Comparison of ENCODE assay signal across 15 mouse cellular contexts in genomic region chr13:46173103-46173502, GRCm38 (mm10).
DNase-seq lines count a peak whose midpoint lies in the region; ATAC-seq and TF ChIP-seq lines count a peak whose summit lies in the region.
"Had no signal": no experiment of that assay in that cellular context is flagged by ENCODE, and none has a peak within 500 bp of the region (broad histone marks: within the 10 kb centered on the region; RNA-seq: fewer than 3 reads in every experiment).

No protein-coding gene starts in this region.

- peak overlapping the region; percentile 19; the same call in 1 of the 2 replicates for H3K4me2 ChIP-seq in forebrain, embryonic 13.5 days
- H3K4me2 ChIP-seq in lung, postnatal 0 days (replicated peaks; ENCODE audit: low read depth, low read length) = no peak overlapping the region
- H3K4me2 ChIP-seq in forebrain, embryonic 14.5 days (ENCODE audit: low read length) = no peak overlapping the region
- H3K4me2 ChIP-seq in hindbrain, postnatal 0 days (ENCODE audit: low read depth, low read length) = no peak overlapping the region
- H3K4me2 ChIP-seq in kidney, embryonic 16.5 days (replicated peaks; ENCODE audit: low read depth, low read length) = no peak overlapping the region
- H3K4me2 ChIP-seq: lung, embryonic 14.5 days; stomach, embryonic 15.5 days had no signal

- H3K9ac ChIP-seq in forebrain, embryonic 13.5 days = no peak overlapping the region
- no peak overlapping the region for H3K9ac ChIP-seq in lung, postnatal 0 days (replicated peaks; ENCODE audit: low read depth)
- H3K9ac ChIP-seq in forebrain, embryonic 14.5 days (ENCODE audit: low read length) = no peak overlapping the region
- H3K9ac ChIP-seq in hindbrain, postnatal 0 days (replicated peaks; ENCODE audit: low read length) = no peak overlapping the region
- no peak overlapping the region for H3K9ac ChIP-seq in kidney, embryonic 16.5 days (replicated peaks; ENCODE audit: low read length)
- H3K9ac ChIP-seq: lung, embryonic 14.5 days; stomach, embryonic 15.5 days had no signal

- DNase-seq in forebrain, embryonic 10.5 days (ENCODE audit: extremely low spot score, low spot score) = no peak
- peak; percentile 16 for DNase-seq in lung, postnatal 10 days
- DNase-seq in lung, postnatal 0 days (ENCODE audit: low spot score) = no peak
- DNase-seq in forebrain, embryonic 14.5 days (ENCODE audit: low spot score) = peak; percentile 83
- peak; percentile 59 for DNase-seq in hindbrain, postnatal 0 days (ENCODE audit: low spot score)
- DNase-seq in kidney, adult 18-20 months = no peak
- DNase-seq: B cell, adult 2 months; cerebellum, adult 18-20 months; embryo, embryonic 11 days; lung, embryonic 14.5 days; thymus, postnatal 14 days had no signal

- H3K36me3 ChIP-seq in forebrain, embryonic 13.5 days (ENCODE audit: poor library complexity, severe bottlenecking) = no peaks in the 10 kb centered on the region
- no peaks in the 10 kb centered on the region for H3K36me3 ChIP-seq in forebrain, embryonic 10.5 days (replicated peaks)
- no peaks in the 10 kb centered on the region for H3K36me3 ChIP-seq in lung, postnatal 0 days (ENCODE audit: insufficient read depth, low read length)
- H3K36me3 ChIP-seq in forebrain, embryonic 14.5 days (ENCODE audit: control insufficient read depth, insufficient read depth, low read length) = no peaks in the 10 kb centered on the region
- H3K36me3 ChIP-seq in hindbrain, postnatal 0 days (ENCODE audit: insufficient read depth, low read length) = no peaks in the 10 kb centered on the region
- no peaks in the 10 kb centered on the region for H3K36me3 ChIP-seq in kidney, embryonic 16.5 days (ENCODE audit: insufficient read depth, low read length)
- H3K36me3 ChIP-seq: stomach, embryonic 15.5 days had no signal

- TF ChIP-seq EP300 in lung, postnatal 0 days (IDR thresholded peaks at IDR 0.05) = no peak

- 9% methylated on average over 8 of the region's 8 CpGs for WGBS in forebrain, embryonic 13.5 days
- 23% methylated on average over 8 of the region's 8 CpGs for WGBS in forebrain, embryonic 10.5 days
- 51% methylated on average over 8 of the region's 8 CpGs for WGBS in lung, postnatal 0 days
- WGBS in forebrain, embryonic 14.5 days = 7% methylated on average over 8 of the region's 8 CpGs
- WGBS in hindbrain, postnatal 0 days = 20% methylated on average over 8 of the region's 8 CpGs
- 77% methylated on average over 8 of the region's 8 CpGs for WGBS in kidney, embryonic 16.5 days

- H3K4me1 ChIP-seq in forebrain, embryonic 13.5 days = peaks cover 17% of the 10 kb centered on the region
- peaks cover 14% of the 10 kb centered on the region for H3K4me1 ChIP-seq in forebrain, embryonic 10.5 days
- H3K4me1 ChIP-seq in lung, postnatal 0 days (ENCODE audit: insufficient read depth, low read depth, low read length) = no peaks in the 10 kb centered on the region
- H3K4me1 ChIP-seq in forebrain, embryonic 14.5 days (ENCODE audit: control insufficient read depth, insufficient read depth, low read length) = peaks cover 8% of the 10 kb centered on the region; the same call in 1 of the 2 replicates
- H3K4me1 ChIP-seq in hindbrain, postnatal 0 days (ENCODE audit: insufficient read depth, low read length) = no peaks in the 10 kb centered on the region
- no peaks in the 10 kb centered on the region for H3K4me1 ChIP-seq in kidney, embryonic 16.5 days (ENCODE audit: insufficient read depth, low read length)
- H3K4me1 ChIP-seq: stomach, embryonic 15.5 days had no signal

- no peak for TF ChIP-seq CTCF in lung, postnatal 0 days (IDR thresholded peaks at IDR 0.05)
- TF ChIP-seq CTCF in hindbrain, postnatal 0 days (IDR thresholded peaks at IDR 0.05; ENCODE audit: low read depth) = no peak

- H3K27ac ChIP-seq in forebrain, embryonic 13.5 days = peak overlapping the region; percentile 25; the same call in 1 of the 2 replicates
- no peak overlapping the region for H3K27ac ChIP-seq in forebrain, embryonic 10.5 days
- no peak overlapping the region for H3K27ac ChIP-seq in lung, postnatal 0 days (ENCODE audit: low read length)
- no peak overlapping the region for H3K27ac ChIP-seq in forebrain, embryonic 14.5 days (ENCODE audit: low read depth, low read length)
- no peak overlapping the region for H3K27ac ChIP-seq in hindbrain, postnatal 0 days
- no peak overlapping the region for H3K27ac ChIP-seq in kidney, embryonic 16.5 days (ENCODE audit: low read length)
- H3K27ac ChIP-seq: stomach, embryonic 15.5 days had no signal

- no peak overlapping the region for H3K4me3 ChIP-seq in forebrain, embryonic 13.5 days
- no peak overlapping the region for H3K4me3 ChIP-seq in forebrain, embryonic 10.5 days
- no peak overlapping the region for H3K4me3 ChIP-seq in lung, postnatal 0 days (ENCODE audit: low read depth, low read length)
- H3K4me3 ChIP-seq in forebrain, embryonic 14.5 days (ENCODE audit: low read depth, low read length) = no peak overlapping the region
- no peak overlapping the region for H3K4me3 ChIP-seq in hindbrain, postnatal 0 days (ENCODE audit: low read length)
- H3K4me3 ChIP-seq in kidney, embryonic 16.5 days (ENCODE audit: low read length) = no peak overlapping the region
- H3K4me3 ChIP-seq: stomach, embryonic 15.5 days had no signal

- peak; percentile 81; the same call in 1 of the 2 replicates for ATAC-seq in forebrain, embryonic 13.5 days
- no peak for ATAC-seq in lung, postnatal 0 days
- peak; percentile 83 for ATAC-seq in forebrain, embryonic 14.5 days
- peak; percentile 56 for ATAC-seq in hindbrain, postnatal 0 days
- no peak for ATAC-seq in kidney, embryonic 16.5 days (ENCODE audit: low FRiP score, low TSS enrichment)
- ATAC-seq: intestine, postnatal 0 days had no signal

- H3K27me3 ChIP-seq in forebrain, embryonic 13.5 days = no peaks in the 10 kb centered on the region
- H3K27me3 ChIP-seq in forebrain, embryonic 10.5 days (ENCODE audit: poor library complexity, severe bottlenecking) = 0 out of 2 replicates have a peak, but pooled peaks cover 4% of the 10 kb centered on the region
- H3K27me3 ChIP-seq in lung, postnatal 0 days (replicated peaks; ENCODE audit: insufficient read depth, low read length) = no peaks in the 10 kb centered on the region
- H3K27me3 ChIP-seq in forebrain, embryonic 14.5 days (replicated peaks; ENCODE audit: control insufficient read depth, insufficient read depth, low read length) = no peaks in the 10 kb centered on the region
- H3K27me3 ChIP-seq in hindbrain, postnatal 0 days (ENCODE audit: insufficient read depth, low read length) = no peaks in the 10 kb centered on the region
- no peaks in the 10 kb centered on the region for H3K27me3 ChIP-seq in kidney, embryonic 16.5 days (ENCODE audit: insufficient read depth, low read length)
- H3K27me3 ChIP-seq: stomach, embryonic 15.5 days had no signal

- no peaks in the 10 kb centered on the region for H3K9me3 ChIP-seq in forebrain, embryonic 13.5 days (replicated peaks)
- H3K9me3 ChIP-seq in forebrain, embryonic 10.5 days = no peaks in the 10 kb centered on the region
- no peaks in the 10 kb centered on the region for H3K9me3 ChIP-seq in lung, postnatal 0 days (ENCODE audit: low read length)
- no peaks in the 10 kb centered on the region for H3K9me3 ChIP-seq in forebrain, embryonic 14.5 days (replicated peaks; ENCODE audit: control insufficient read depth, low read length)
- H3K9me3 ChIP-seq in hindbrain, postnatal 0 days (ENCODE audit: low read length) = no peaks in the 10 kb centered on the region
- H3K9me3 ChIP-seq in kidney, embryonic 16.5 days (ENCODE audit: low read length) = no peaks in the 10 kb centered on the region
- H3K9me3 ChIP-seq: stomach, embryonic 15.5 days had no signal

Comparison
In these comparisons a context has a peak if more than half of its experiments do, and no peak if none do; other contexts are left out.
1. DNase-seq: peak in lung, postnatal 10 days (single experiment), forebrain, embryonic 14.5 days (single experiment) and hindbrain, postnatal 0 days (single experiment); none in forebrain, embryonic 10.5 days (single experiment), lung, postnatal 0 days (single experiment) and kidney, adult 18-20 months (single experiment).
2. ATAC-seq: peak in forebrain, embryonic 13.5 days (single experiment), forebrain, embryonic 14.5 days (single experiment) and hindbrain, postnatal 0 days (single experiment); none in lung, postnatal 0 days (single experiment) and kidney, embryonic 16.5 days (single experiment).